Mouse (Mus musculus): ENCODE results near the gene Plekhn1. TPM values are rescaled to one million over a fixed set of nuclear protein-coding genes. Genes with fewer than 3 reads are reported as not detected.

Plekhn1 gene
- polyA plus RNA-seq, 1 experiment from 2014 or later: 22.1 TPM

DNA sequence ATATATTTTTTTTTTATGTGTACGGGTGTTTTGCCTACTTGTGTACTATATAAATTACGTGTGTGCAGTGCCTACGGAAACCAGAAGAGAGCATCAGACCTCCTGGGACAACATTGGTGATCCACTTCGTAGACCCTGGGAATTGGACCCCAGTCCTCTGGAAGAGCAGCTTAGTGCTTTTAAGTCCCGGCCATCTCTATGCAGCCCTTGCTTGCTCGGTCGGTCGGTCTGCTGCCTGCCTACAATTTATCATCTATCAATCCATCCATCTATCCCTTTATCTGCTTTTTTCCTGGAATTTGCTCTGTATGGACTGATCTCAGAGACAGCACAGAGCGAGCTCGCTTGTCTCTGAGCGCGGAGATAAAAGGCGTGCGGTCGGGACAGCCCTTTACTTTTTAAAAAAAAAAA lies 708 bp upstream of the Plekhn1 start:
- under 1% methylated on average over 15 of the region's 15 CpGs for WGBS
- ATAC-seq (ENCODE audit: insufficient read depth, low FRiP score, low read depth): peak; percentile 15; the same call in 1 of the 2 replicates
- H3K9ac ChIP-seq: 0 out of 2 replicates have a peak overlapping the region, but pooled peaks have one; percentile 32
- peaks cover 16% of the 10 kb centered on the region for H3K4me1 ChIP-seq
- H3K4me2 ChIP-seq: peak overlapping the region; percentile 95
- H3K27ac ChIP-seq: peak overlapping the region; percentile 93
- H3K4me3 ChIP-seq (replicated peaks): peak overlapping the region; percentile 79
- peaks cover 33% of the 10 kb centered on the region for H3K36me3 ChIP-seq
- H3K27me3 ChIP-seq (replicated peaks): no peaks in the 10 kb centered on the region
- H3K9me3 ChIP-seq: no peaks in the 10 kb centered on the region

DNA sequence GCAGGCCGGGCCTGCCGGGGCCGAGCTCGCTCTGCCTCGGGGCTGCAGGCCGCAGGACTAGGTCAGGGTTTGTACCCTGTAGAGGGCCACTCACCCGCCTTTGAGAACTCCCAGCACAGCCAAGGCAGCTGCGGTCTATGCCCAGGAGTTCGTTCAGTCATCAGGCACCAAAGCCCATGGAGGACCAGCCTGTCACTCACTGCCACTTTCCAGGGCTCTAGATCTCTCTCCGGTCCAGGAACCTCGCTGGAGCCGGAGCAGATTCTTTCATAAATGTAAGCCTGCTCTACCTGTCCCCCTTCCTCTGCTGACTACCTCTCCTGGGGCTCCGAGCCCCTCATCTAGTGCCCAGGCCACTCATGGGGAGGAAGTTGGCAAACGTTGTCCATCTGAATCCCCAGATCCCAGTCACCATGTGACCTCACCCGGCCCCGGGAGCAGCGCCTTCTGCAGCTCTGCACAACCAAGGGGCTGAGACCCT lies 596 bp downstream of the Plekhn1 start:
- no peaks in the 10 kb centered on the region for H3K27me3 ChIP-seq (replicated peaks)
- H3K4me1 ChIP-seq: peaks cover 16% of the 10 kb centered on the region
- peak overlapping the region; percentile 40; the same call in 1 of the 2 replicates for H3K27ac ChIP-seq
- WGBS: 7% methylated on average over 17 of the region's 17 CpGs
- H3K36me3 ChIP-seq: peaks cover 26% of the 10 kb centered on the region
- H3K4me2 ChIP-seq: peak overlapping the region; percentile 95
- peak overlapping the region; percentile 79 for H3K4me3 ChIP-seq (replicated peaks)
- no peaks in the 10 kb centered on the region for H3K9me3 ChIP-seq
- H3K9ac ChIP-seq: peak overlapping the region; percentile 48
- ATAC-seq (ENCODE audit: insufficient read depth, low FRiP score, low read depth): no peak

DNA sequence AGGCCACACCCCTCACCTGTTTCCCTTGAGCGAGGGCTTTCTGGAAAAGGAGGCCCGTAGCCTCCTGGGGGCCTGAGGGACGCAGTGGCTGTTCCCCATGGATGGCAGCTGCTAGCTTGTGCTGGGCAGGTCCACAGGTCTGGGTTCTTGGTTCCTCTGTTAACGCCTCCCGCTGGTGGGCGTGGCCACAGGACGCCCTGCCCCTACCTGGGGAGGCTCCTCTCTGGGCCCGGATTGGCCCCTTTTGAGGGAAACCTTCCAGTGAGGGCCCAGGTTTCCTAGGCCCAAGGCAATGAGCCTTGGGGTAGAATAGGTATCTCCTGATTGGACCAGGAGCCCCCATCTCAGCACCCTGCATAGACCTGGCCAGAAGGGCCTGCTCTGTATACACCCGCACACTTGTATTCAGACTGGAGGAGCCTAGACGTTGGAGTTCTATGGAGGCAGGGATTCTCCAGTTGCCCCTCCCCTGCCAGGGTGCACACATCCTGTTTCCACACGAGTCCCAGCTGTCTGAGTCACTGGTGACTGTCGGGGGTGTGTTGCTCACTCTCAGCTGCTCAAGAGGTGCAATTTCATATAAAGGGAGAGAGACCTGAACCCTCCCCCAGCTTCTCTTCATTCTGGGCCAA lies 6.1 kb downstream of the Plekhn1 start:
- ATAC-seq (ENCODE audit: insufficient read depth, low FRiP score, low read depth): peak; percentile 61; the same call in 1 of the 2 replicates
- Histone ChIP-seq H3K27me3 (replicated peaks) (no peaks in the 10 kb centered on the region), H3K9me3 (no peaks in the 10 kb centered on the region), H3K4me1 (peaks cover 14% of the 10 kb centered on the region), H3K36me3 (peaks cover 14% of the 10 kb centered on the region; the same call in 1 of the 2 replicates), H3K27ac (peak overlapping the region; percentile 45), H3K9ac (no peak overlapping the region), H3K4me3 (replicated peaks) (peak overlapping the region; percentile 10; the same call in 1 of the 2 replicates), H3K4me2 (peak overlapping the region; percentile 40)
- WGBS: 20% methylated on average over 12 of the region's 12 CpGs

DNA sequence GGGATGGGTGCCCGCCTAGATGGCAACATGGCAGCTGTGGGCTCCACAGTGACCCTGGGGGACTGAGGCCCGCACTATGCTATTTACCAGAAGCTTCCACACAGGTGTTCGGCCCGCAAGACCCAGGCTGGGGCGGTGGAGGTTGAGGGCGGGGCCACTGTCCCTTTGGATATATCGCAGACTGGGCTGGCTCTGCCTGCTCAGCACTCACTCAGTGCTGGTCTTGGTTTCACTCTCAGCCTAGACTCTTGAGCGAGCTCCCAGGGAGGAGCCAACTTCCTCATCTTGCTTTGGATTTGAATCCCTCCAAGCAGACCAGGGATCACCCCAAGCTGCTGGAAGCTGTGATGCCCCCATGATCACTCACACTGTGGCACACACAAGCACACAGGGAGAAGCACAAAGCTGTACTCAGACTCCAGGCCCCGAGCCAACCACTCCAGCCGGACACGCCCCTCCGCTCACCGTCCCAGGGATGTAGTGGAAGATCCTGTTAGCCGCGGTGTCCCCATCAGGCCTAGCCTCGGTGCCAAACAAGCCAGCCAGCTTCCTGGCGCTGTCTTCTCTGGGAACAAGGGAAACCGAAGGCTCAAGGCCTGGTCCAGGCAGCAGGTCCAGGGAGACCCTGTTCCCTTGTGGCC lies 6.8 kb downstream of the Plekhn1 start:
- WGBS: 37% methylated on average over 18 of the region's 18 CpGs
- peak; percentile 19; the same call in 1 of the 2 replicates for ATAC-seq (ENCODE audit: insufficient read depth, low FRiP score, low read depth)
- peak overlapping the region; percentile 10; the same call in 1 of the 2 replicates for H3K4me3 ChIP-seq (replicated peaks)
- peak overlapping the region; percentile 40 for H3K4me2 ChIP-seq
- peaks cover 13% of the 10 kb centered on the region for H3K4me1 ChIP-seq
- no peaks in the 10 kb centered on the region for H3K27me3 ChIP-seq (replicated peaks)
- H3K9ac ChIP-seq: no peak overlapping the region
- H3K9me3 ChIP-seq: no peaks in the 10 kb centered on the region
- peak overlapping the region; percentile 45 for H3K27ac ChIP-seq
- peaks cover 14% of the 10 kb centered on the region; the same call in 1 of the 2 replicates for H3K36me3 ChIP-seq

DNA sequence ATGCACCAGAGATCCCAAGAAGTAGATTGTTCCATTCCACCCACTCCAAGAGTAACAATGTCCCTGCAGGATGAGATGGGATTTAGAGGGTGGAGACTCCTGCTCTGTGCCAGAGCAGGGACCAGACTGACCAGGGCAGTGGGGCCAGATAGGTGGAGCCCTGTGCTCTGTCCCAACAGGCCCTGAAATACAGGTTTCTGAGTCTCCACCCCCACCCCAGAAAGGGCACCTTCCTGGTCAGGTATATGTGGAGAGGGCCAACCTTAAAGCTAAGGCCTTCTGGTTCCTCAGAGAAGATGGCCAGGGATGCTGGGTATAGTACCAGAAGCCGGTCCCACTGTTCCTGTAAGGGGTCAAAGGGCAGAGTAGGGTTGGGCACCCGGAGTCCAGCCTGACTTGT lies 10.4 kb downstream of the Plekhn1 start:
- Histone ChIP-seq H3K9ac (no peak overlapping the region), H3K27me3 (replicated peaks) (no peaks in the 10 kb centered on the region), H3K27ac (no peak overlapping the region), H3K4me3 (replicated peaks) (no peak overlapping the region), H3K4me2 (no peak overlapping the region), H3K4me1 (peaks cover 13% of the 10 kb centered on the region), H3K9me3 (no peaks in the 10 kb centered on the region), H3K36me3 (peaks cover 4% of the 10 kb centered on the region; the same call in 1 of the 2 replicates)
- ATAC-seq (ENCODE audit: insufficient read depth, low FRiP score, low read depth): no peak
- WGBS: 79% methylated on average over 2 of the region's 2 CpGs

DNA sequence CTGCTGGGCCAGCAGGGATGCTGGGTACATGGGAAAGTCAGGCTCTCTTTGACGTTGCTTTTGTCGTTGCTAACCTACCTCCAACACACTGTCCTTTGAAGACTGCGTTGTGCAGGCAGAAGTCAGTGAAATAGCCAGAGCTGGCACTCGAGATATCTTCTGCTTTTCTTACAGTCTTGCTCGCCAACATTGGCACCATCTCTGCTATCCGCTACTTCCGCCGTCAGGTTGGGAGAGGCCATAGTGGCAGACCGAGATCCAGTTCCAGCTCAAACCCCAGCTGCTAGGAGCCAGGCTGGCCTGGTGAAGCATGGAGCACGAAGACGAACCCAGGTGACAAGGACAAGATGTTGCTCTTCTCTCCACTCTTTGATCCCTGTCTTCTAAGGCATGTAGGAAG lies 14.7 kb downstream of the Plekhn1 start:
- ATAC-seq (ENCODE audit: insufficient read depth, low FRiP score, low read depth): no peak
- H3K4me3 ChIP-seq (replicated peaks): no peak overlapping the region
- no peak overlapping the region for H3K27ac ChIP-seq
- no peaks in the 10 kb centered on the region for H3K27me3 ChIP-seq (replicated peaks)
- WGBS: 87% methylated on average over 11 of the region's 11 CpGs
- H3K4me1 ChIP-seq: no peaks in the 10 kb centered on the region
- H3K9me3 ChIP-seq: no peaks in the 10 kb centered on the region
- no peak overlapping the region for H3K4me2 ChIP-seq
- H3K9ac ChIP-seq: no peak overlapping the region
- no peaks in the 10 kb centered on the region for H3K36me3 ChIP-seq

DNA sequence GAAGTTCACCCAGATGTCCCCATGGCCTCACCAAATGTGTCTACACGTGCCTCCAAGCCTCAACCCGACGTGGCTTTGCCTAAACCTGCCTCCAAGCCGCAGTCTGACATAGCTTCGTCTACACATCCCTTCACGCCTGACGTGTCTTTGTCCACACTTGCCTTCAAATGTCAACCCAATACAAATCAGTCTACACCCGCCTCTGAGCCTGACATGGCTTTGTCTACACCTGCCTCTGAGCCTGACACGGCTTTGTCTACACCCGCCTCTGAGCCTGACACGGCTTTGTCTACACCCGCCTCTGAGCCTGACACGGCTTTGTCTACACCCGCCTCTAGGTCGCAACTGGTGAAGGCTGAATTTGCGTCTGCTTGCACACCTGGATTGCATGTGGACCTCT lies 16.8 kb downstream of the Plekhn1 start:
- no peaks in the 10 kb centered on the region for H3K9me3 ChIP-seq
- 69% methylated on average over 16 of the region's 16 CpGs for WGBS
- no peaks in the 10 kb centered on the region for H3K36me3 ChIP-seq
- H3K4me1 ChIP-seq: no peaks in the 10 kb centered on the region
- no peak overlapping the region for H3K27ac ChIP-seq
- H3K9ac ChIP-seq: no peak overlapping the region
- H3K4me3 ChIP-seq (replicated peaks): no peak overlapping the region
- peak; percentile 5; the same call in 1 of the 2 replicates for ATAC-seq (ENCODE audit: insufficient read depth, low FRiP score, low read depth)
- H3K27me3 ChIP-seq (replicated peaks): no peaks in the 10 kb centered on the region
- no peak overlapping the region for H3K4me2 ChIP-seq

DNA sequence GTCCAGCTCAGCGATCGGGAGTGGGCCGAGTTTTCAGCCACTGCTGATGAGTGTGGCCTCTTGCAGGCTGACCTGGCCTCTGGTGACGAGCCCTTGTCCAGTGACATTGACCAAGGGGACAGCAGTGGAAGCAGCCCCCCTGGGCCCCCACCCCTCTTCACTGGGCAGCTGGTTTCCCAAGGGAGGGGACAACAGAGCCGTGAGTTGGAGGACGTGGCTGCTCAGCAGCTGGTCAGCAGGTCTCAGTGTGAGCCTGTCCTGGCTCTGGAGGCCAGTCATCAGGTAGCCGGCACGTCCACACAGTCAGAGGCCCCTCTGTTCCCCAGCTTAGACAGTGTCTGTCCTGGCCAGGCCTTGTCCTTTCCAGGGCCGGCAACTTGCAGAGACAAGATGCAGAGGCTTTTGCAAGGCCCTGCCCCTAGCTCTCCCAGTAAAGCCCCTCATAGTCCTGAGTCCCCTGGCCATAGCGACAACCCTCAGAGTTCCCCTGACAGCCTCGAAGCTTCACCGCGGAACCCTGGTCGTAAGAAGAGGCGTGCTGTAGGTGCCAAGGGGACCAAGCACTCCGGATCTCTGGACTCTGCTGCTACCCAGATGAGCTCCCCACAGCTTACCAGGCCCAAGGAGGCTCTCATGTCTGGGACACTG lies 17.5 kb downstream of the Plekhn1 start:
- H3K27ac ChIP-seq: no peak overlapping the region
- H3K36me3 ChIP-seq: no peaks in the 10 kb centered on the region
- H3K4me1 ChIP-seq: no peaks in the 10 kb centered on the region
- H3K4me3 ChIP-seq (replicated peaks): no peak overlapping the region
- WGBS: 78% methylated on average over 16 of the region's 16 CpGs
- peak; percentile 19; the same call in 1 of the 2 replicates for ATAC-seq (ENCODE audit: insufficient read depth, low FRiP score, low read depth)
- H3K4me2 ChIP-seq: no peak overlapping the region
- H3K9me3 ChIP-seq: no peaks in the 10 kb centered on the region
- no peak overlapping the region for H3K9ac ChIP-seq
- no peaks in the 10 kb centered on the region for H3K27me3 ChIP-seq (replicated peaks)

DNA sequence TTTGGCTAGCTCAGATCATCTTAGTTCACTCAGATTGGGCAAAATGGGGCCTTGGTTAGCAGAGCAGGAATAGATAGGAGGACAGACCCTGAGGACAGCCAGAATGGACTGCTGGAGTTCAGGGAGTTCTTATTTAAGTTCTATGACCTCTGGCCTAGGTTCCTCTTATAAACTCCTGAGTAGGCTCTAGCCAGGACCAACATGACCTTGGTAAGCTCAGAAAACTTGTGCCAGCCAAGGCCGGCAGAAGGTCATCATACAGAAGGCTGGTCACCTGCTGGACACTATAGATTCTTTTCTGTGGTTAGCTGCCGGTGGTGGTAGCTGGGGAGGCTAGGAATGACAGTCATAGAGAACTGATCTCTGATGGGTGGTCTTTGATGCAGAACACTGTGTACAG lies 18.5 kb downstream of the Plekhn1 start:
- Histone ChIP-seq H3K4me1 (no peaks in the 10 kb centered on the region), H3K9me3 (no peaks in the 10 kb centered on the region), H3K9ac (no peak overlapping the region), H3K4me2 (no peak overlapping the region), H3K27ac (no peak overlapping the region), H3K36me3 (no peaks in the 10 kb centered on the region), H3K27me3 (replicated peaks) (no peaks in the 10 kb centered on the region), H3K4me3 (replicated peaks) (no peak overlapping the region)
- WGBS: 75% methylated on average over 2 of the region's 2 CpGs
- no peak for ATAC-seq (ENCODE audit: insufficient read depth, low FRiP score, low read depth)

DNA sequence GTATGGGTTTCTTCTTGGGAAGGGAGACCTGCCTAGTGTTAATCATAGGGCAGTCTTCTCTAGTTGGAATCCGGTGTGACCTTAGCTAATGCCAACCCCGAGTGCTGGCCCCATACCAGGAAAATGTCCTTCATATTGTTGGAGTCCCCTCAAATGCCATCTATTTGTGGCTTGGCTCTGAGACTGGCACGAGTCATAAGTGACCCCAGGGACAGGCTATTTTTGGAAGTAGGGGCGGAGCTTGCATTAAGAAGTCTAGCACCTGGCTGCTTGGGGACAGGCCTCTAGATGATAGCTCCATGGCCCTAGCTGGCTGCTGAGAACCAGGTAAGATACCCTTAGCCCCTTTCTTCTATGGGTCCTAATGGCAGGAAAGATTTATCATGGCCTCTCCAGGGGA lies 19.0 kb downstream of the Plekhn1 start, which contains the start of gene Perm1:
TSS of gene Perm1 (plus strand) at position 220 of the 400 bp plus-strand sequence.
- WGBS: 73% methylated on average over 4 of the region's 4 CpGs
- H3K27me3 ChIP-seq (replicated peaks): no peaks in the 10 kb centered on the region
- H3K36me3 ChIP-seq: no peaks in the 10 kb centered on the region
- H3K9ac ChIP-seq: no peak within 1 kb of the TSS
- no peak for ATAC-seq (ENCODE audit: insufficient read depth, low FRiP score, low read depth)
- no peaks in the 10 kb centered on the region for H3K4me1 ChIP-seq
- no peak within 1 kb of the TSS for H3K4me3 ChIP-seq (replicated peaks)
- H3K4me2 ChIP-seq: no peak within 1 kb of the TSS
- no peaks in the 10 kb centered on the region for H3K9me3 ChIP-seq
- H3K27ac ChIP-seq: no peak within 1 kb of the TSS

DNA sequence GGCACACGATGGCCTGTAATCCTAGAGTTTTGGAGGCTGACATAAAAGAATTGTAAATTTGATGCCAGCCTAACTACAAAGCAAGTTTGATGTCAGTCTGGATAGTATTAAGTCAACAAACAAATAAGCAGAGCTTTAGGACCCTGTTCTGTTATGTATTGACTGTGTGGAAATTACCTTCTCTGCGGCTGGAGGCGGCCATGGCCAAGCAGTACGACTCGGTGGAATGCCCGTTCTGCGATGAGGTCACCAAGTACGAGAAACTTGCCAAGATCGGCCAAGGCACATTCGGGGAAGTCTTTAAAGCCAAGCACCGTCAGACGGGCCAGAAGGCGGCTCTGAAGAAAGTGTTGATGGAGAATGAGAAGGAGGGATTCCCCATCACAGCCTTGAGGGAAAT lies 21.5 kb downstream of the Plekhn1 start:
- H3K27ac ChIP-seq: no peak overlapping the region
- H3K4me2 ChIP-seq: no peak overlapping the region
- H3K4me3 ChIP-seq (replicated peaks): no peak overlapping the region
- no peaks in the 10 kb centered on the region for H3K27me3 ChIP-seq (replicated peaks)
- H3K9ac ChIP-seq: no peak overlapping the region
- no peaks in the 10 kb centered on the region for H3K9me3 ChIP-seq
- 90% methylated on average over 13 of the region's 13 CpGs for WGBS
- no peak for ATAC-seq (ENCODE audit: insufficient read depth, low FRiP score, low read depth)
- no peaks in the 10 kb centered on the region for H3K36me3 ChIP-seq
- no peaks in the 10 kb centered on the region for H3K4me1 ChIP-seq
